16 mouse cellular contexts compared by ENCODE assay signal in the genomic region with DNA sequence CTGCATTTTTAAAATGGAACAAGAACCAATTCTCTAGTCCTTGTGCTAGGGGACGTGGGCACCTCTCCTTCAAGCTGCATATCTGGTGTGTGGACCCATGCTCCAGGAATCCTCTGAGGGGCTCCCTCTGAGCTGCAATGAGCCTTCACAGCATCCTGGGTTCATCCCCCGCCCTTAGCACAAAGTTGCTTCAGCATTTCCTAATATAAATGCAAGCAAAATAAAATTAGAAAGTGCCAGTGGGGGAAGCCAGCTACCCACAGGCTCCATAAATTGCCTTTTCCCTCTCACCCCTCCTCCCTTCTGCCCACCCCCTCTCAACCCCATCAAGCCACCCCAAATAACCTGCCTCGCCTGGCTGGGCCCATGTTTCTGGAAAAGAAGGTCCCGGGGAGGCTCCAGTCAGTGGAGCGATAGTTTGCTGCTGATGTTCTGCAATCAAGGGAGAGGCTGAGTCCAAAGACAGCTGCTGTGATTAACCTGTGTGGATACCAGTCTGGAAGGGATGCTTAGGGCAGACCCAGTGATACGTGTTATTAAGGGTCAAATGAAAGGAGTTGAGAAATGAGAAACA.
"Had no signal": no experiment of that assay in that cellular context is flagged by ENCODE, and none has a peak within 500 bp of the region (broad histone marks: within the 10 kb centered on the region; RNA-seq: fewer than 3 reads in every experiment).

No protein-coding gene starts in this region.

- H3K27ac ChIP-seq: intestine, embryonic 15.5 days; limb, embryonic 10.5 days; limb, embryonic 13.5 days; liver, embryonic 13.5 days had no signal

- H3K4me2 ChIP-seq: intestine, embryonic 15.5 days; limb, embryonic 13.5 days; liver, embryonic 13.5 days; midbrain, embryonic 11.5 days had no signal

- DNase-seq: kidney, adult 11 months; kidney, adult 8-10 months; kidney, postnatal 14 days; layer of hippocampus, postnatal 36 days; liver, embryonic 13.5 days; lung, adult 2 months; lung, postnatal 14 days; lung, postnatal 4 days; midbrain, embryonic 14.5 days; thymus, adult 2 months; thymus, postnatal 14 days; thymus, postnatal 4 days had no signal

- H3K27me3 ChIP-seq: intestine, embryonic 15.5 days; limb, embryonic 13.5 days; liver, embryonic 13.5 days had no signal

- H3K36me3 ChIP-seq: intestine, embryonic 15.5 days; limb, embryonic 10.5 days; limb, embryonic 13.5 days; liver, embryonic 13.5 days had no signal

- H3K9me3 ChIP-seq: intestine, embryonic 15.5 days; limb, embryonic 10.5 days; limb, embryonic 13.5 days; liver, embryonic 13.5 days had no signal

- H3K4me3 ChIP-seq: intestine, embryonic 15.5 days; limb, embryonic 10.5 days; limb, embryonic 13.5 days; liver, embryonic 13.5 days had no signal

- ATAC-seq: intestine, embryonic 15.5 days had no signal

- H3K4me1 ChIP-seq: intestine, embryonic 15.5 days; limb, embryonic 10.5 days; limb, embryonic 13.5 days; liver, embryonic 13.5 days had no signal

- H3K9ac ChIP-seq: intestine, embryonic 15.5 days; limb, embryonic 13.5 days; liver, embryonic 13.5 days had no signal
